15 mouse cellular contexts compared by ENCODE assay signal in genomic region chr19:14968283-14968682, GRCm38 (mm10).
"Had no signal": no experiment of that assay in that cellular context is flagged by ENCODE, and none has a peak within 500 bp of the region (broad histone marks: within the 10 kb centered on the region; RNA-seq: fewer than 3 reads in every experiment).

No protein-coding gene starts in this region.

- H3K9ac ChIP-seq: neural tube, embryonic 15.5 days; stomach, embryonic 15.5 days had no signal

- H3K36me3 ChIP-seq: neural tube, embryonic 15.5 days; stomach, embryonic 15.5 days had no signal

- H3K4me3 ChIP-seq: neural tube, embryonic 15.5 days; stomach, embryonic 15.5 days had no signal

- H3K27me3 ChIP-seq: neural tube, embryonic 15.5 days; stomach, embryonic 15.5 days had no signal

- H3K9me3 ChIP-seq: neural tube, embryonic 15.5 days; stomach, embryonic 15.5 days had no signal

- H3K4me1 ChIP-seq: neural tube, embryonic 15.5 days; stomach, embryonic 15.5 days had no signal

- H3K27ac ChIP-seq: neural tube, embryonic 15.5 days; stomach, embryonic 15.5 days; stomach, postnatal 0 days had no signal

- H3K4me2 ChIP-seq: neural tube, embryonic 15.5 days; stomach, embryonic 15.5 days had no signal

- DNase-seq: retina, postnatal 1 day; right cerebral cortex, adult 18-20 months; right cerebral cortex, postnatal 14 days; right cerebral cortex, postnatal 25 days; right cerebral cortex, postnatal 4 days; spleen, adult 18-20 months; thymus, adult 18-20 months; thymus, adult 2 months; thymus, postnatal 14 days; thymus, postnatal 25 days; thymus, postnatal 36 days; thymus, postnatal 4 days had no signal
